Mouse (Mus musculus) embryo, embryonic 11 days (tissue): ENCODE data around the gene Gm4214.
"Not testable (repeated sequence)": the region's sequence is repeated elsewhere in the genome, so short reads cannot be mapped to it uniquely, and the experiment has no call there.

Experiments
- DNase-seq: peaks from one replicate; pipeline ENCODE4 v3.0.0-alpha.2; 2015

Gene Gm4214

DNA sequence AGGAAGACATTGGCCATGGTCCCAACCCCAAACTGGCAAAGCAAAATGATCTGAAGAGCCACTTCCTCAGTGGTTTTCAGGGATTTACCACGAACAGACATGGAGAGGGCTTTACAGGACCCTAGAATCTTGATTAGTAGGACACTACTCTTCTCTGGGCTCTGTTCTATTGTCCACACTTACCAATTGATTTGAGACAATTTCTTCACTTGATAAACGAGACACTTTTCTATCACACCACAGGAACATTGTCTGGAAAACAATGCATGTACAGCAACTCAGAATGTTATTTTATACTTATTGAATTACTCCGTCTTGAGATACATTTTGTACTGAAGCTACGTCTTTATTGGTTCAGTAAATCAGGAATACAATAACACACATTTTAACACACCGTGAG, at the start of gene Gm4214:
Gm4214 (minus strand) TSS at position 101 of the 400 bp plus-strand sequence.
- DNase-seq = not testable (repeated sequence)

GRCm38 (mm10) chr7:23019823-23020222, 35.4 kb upstream of the Gm4214 start, which contains the start of gene Gm4216:
TSS of gene Gm4216 (minus strand) at chr7:23019923.
- not testable (repeated sequence) for DNase-seq
